Mouse (Mus musculus): Measurements from ENCODE around the gene Rnf213. TPM values are rescaled to one million over a fixed set of nuclear protein-coding genes. Genes with fewer than 3 reads are reported as not detected.

The Rnf213 gene
- total RNA-seq (2014; rRNA removed), result 8.7 and 9.0 TPM in 2 replicates
- 0.94 and 1.5 TPM in 2 replicates for polyA plus RNA-seq (2015; fragmentation: Nextera tagmentation; extraction: Ambion mirVana)

GRCm38 (mm10) chr11:119392800-119393482, at the start of gene Rnf213:
Gene Rnf213 (plus strand): TSS chr11:119393100.
- H3K27ac ChIP-seq, result peak within 1 kb of the TSS; percentile 45; the same call in 1 of the 2 replicates
- no peaks in the 10 kb centered on the region for H3K9me3 ChIP-seq (ENCODE audit: low read length)
- H3K4me3 ChIP-seq (ENCODE audit: low read length), result peak within 1 kb of the TSS; percentile 41
- H3K27me3 ChIP-seq (ENCODE audit: insufficient read depth, low read length), result peaks cover 30% of the 10 kb centered on the region
- WGBS, result under 1% methylated on average over 19 of the region's 19 CpGs
- peak; percentile 48 for DNase-seq (ENCODE audit: low spot score)
- H3K4me1 ChIP-seq (ENCODE audit: insufficient read depth, low read length), result peaks cover 8% of the 10 kb centered on the region; the same call in 1 of the 2 replicates
- H3K9ac ChIP-seq (replicated peaks; ENCODE audit: low read length), result peak within 1 kb of the TSS; percentile 40; the same call in 1 of the 2 replicates
- no peaks in the 10 kb centered on the region for H3K36me3 ChIP-seq (ENCODE audit: insufficient read depth, low read length)
- peak within 1 kb of the TSS; percentile 69 for H3K4me2 ChIP-seq (ENCODE audit: low read depth, low read length)
- peak; percentile 46; the same call in 1 of the 2 replicates for TF ChIP-seq CTCF (IDR thresholded peaks at IDR 0.05; ENCODE audit: low read depth)
- peak; percentile 46; the same call in 1 of the 2 replicates for ATAC-seq

- ATAC-seq, result no peak
- no peaks in the 10 kb centered on the region for H3K27me3 ChIP-seq (ENCODE audit: insufficient read depth, low read length)
These were observed 48.7 kb upstream of the Rnf213 start for GRCm38 (mm10) chr11:119344178-119344577.

GRCm38 (mm10) chr11:119344865-119345264, 48.0 kb upstream of the Rnf213 start:
- no peak for ATAC-seq
- Histone ChIP-seq H3K9me3 (ENCODE audit: low read length) (no peaks in the 10 kb centered on the region), H3K4me2 (ENCODE audit: low read depth, low read length) (no peak overlapping the region), H3K9ac (replicated peaks; ENCODE audit: low read length) (no peak overlapping the region), H3K27me3 (ENCODE audit: insufficient read depth, low read length) (no peaks in the 10 kb centered on the region), H3K27ac (no peak overlapping the region), H3K4me3 (ENCODE audit: low read length) (no peak overlapping the region), H3K36me3 (ENCODE audit: insufficient read depth, low read length) (no peaks in the 10 kb centered on the region), H3K4me1 (ENCODE audit: insufficient read depth, low read length) (no peaks in the 10 kb centered on the region)
- no peak for TF ChIP-seq CTCF (IDR thresholded peaks at IDR 0.05; ENCODE audit: low read depth)
- DNase-seq (ENCODE audit: low spot score), result no peak
- WGBS, result 66% methylated on average over 6 of the region's 6 CpGs

More at GRCm38 (mm10) chr11:119344178-119344577, 48.7 kb upstream of the Rnf213 start:
- Histone ChIP-seq H3K27ac (no peak overlapping the region), H3K4me2 (ENCODE audit: low read depth, low read length) (no peak overlapping the region), H3K9ac (replicated peaks; ENCODE audit: low read length) (no peak overlapping the region), H3K9me3 (ENCODE audit: low read length) (no peaks in the 10 kb centered on the region), H3K36me3 (ENCODE audit: insufficient read depth, low read length) (no peaks in the 10 kb centered on the region), H3K4me3 (ENCODE audit: low read length) (no peak overlapping the region), H3K4me1 (ENCODE audit: insufficient read depth, low read length) (no peaks in the 10 kb centered on the region)
- TF ChIP-seq CTCF (IDR thresholded peaks at IDR 0.05; ENCODE audit: low read depth), result no peak
- no peak for DNase-seq (ENCODE audit: low spot score)
- WGBS, result 84% methylated on average over 8 of the region's 8 CpGs

- ATAC-seq, result no peak
- H3K9me3 ChIP-seq (ENCODE audit: low read length), result no peaks in the 10 kb centered on the region
- H3K9ac ChIP-seq (replicated peaks; ENCODE audit: low read length), result no peak overlapping the region
- H3K4me3 ChIP-seq (ENCODE audit: low read length), result no peak overlapping the region
- no peak overlapping the region for H3K4me2 ChIP-seq (ENCODE audit: low read depth, low read length)
- 90% methylated on average over 4 of the region's 4 CpGs for WGBS
- no peak for TF ChIP-seq CTCF (IDR thresholded peaks at IDR 0.05; ENCODE audit: low read depth)
- no peak overlapping the region for H3K27ac ChIP-seq
- H3K36me3 ChIP-seq (ENCODE audit: insufficient read depth, low read length), result no peaks in the 10 kb centered on the region
- no peaks in the 10 kb centered on the region for H3K4me1 ChIP-seq (ENCODE audit: insufficient read depth, low read length)
- H3K27me3 ChIP-seq (ENCODE audit: insufficient read depth, low read length), result no peaks in the 10 kb centered on the region
- no peak for DNase-seq (ENCODE audit: low spot score)
These were observed 45.8 kb upstream of the Rnf213 start for GRCm38 (mm10) chr11:119347125-119347524.

- Histone ChIP-seq H3K4me3 (ENCODE audit: low read length) (no peak overlapping the region), H3K27me3 (ENCODE audit: insufficient read depth, low read length) (no peaks in the 10 kb centered on the region), H3K9ac (replicated peaks; ENCODE audit: low read length) (no peak overlapping the region), H3K4me2 (ENCODE audit: low read depth, low read length) (no peak overlapping the region), H3K27ac (no peak overlapping the region), H3K36me3 (ENCODE audit: insufficient read depth, low read length) (no peaks in the 10 kb centered on the region), H3K4me1 (ENCODE audit: insufficient read depth, low read length) (peaks cover 13% of the 10 kb centered on the region), H3K9me3 (ENCODE audit: low read length) (no peaks in the 10 kb centered on the region)
- no peak for TF ChIP-seq CTCF (IDR thresholded peaks at IDR 0.05; ENCODE audit: low read depth)
- ATAC-seq (no peak), DNase-seq (ENCODE audit: low spot score) (no peak)
- 78% methylated on average over 7 of the region's 7 CpGs for WGBS
These were observed 40.8 kb upstream of the Rnf213 start for GRCm38 (mm10) chr11:119352113-119352512.

- no peak overlapping the region for H3K4me3 ChIP-seq (ENCODE audit: low read length)
- H3K4me1 ChIP-seq (ENCODE audit: insufficient read depth, low read length), result peaks cover 13% of the 10 kb centered on the region
- H3K4me2 ChIP-seq (ENCODE audit: low read depth, low read length), result no peak overlapping the region
- no peaks in the 10 kb centered on the region for H3K36me3 ChIP-seq (ENCODE audit: insufficient read depth, low read length)
- no peak overlapping the region for H3K27ac ChIP-seq
- 76% methylated on average over 4 of the region's 4 CpGs for WGBS
- no peaks in the 10 kb centered on the region for H3K9me3 ChIP-seq (ENCODE audit: low read length)
- H3K9ac ChIP-seq (replicated peaks; ENCODE audit: low read length), result no peak overlapping the region
- no peaks in the 10 kb centered on the region for H3K27me3 ChIP-seq (ENCODE audit: insufficient read depth, low read length)
- DNase-seq (ENCODE audit: low spot score) (no peak), ATAC-seq (no peak)
- TF ChIP-seq CTCF (IDR thresholded peaks at IDR 0.05; ENCODE audit: low read depth), result no peak
These were observed 39.0 kb upstream of the Rnf213 start for GRCm38 (mm10) chr11:119353946-119354345.
